Comparison of ENCODE assay signal across 29 mouse cellular contexts in the genomic region with DNA sequence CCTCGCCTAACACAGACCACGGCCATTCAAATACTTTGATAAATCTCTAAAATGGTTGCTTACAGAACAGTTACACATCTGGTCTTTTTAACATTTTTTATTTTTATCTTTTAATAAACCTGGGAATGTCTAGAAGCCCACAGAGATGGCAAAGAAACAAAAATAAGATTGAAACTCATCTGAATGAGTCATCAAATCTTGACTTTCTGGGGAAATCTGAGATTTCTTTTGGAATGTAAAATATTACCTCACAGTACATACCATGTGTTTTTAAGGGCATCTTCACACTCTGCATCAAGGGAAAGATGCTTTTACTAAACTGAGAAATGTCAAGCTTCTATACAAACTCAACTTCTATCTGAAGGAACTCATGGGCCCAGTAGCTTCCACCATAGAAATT. TPM values are rescaled to one million over a fixed set of nuclear protein-coding genes. Genes with fewer than 3 reads are reported as not detected.
DNase-seq lines count a peak whose midpoint lies in the region; ATAC-seq and TF ChIP-seq lines count a peak whose summit lies in the region.
"Had no signal": no experiment of that assay in that cellular context is flagged by ENCODE, and none has a peak within 500 bp of the region (broad histone marks: within the 10 kb centered on the region; RNA-seq: fewer than 3 reads in every experiment).

No protein-coding gene starts in this region.

- TF ChIP-seq CTCF in C2C12 (IDR thresholded peaks at IDR 0.05; ENCODE audit: control insufficient read depth, insufficient read depth, insufficient read length) = no peak
- no peak for TF ChIP-seq CTCF in embryonic fibroblast, embryonic 13.5 days (IDR thresholded peaks at IDR 0.05; ENCODE audit: borderline replicate concordance, insufficient read depth, low read length)

- ATAC-seq in frontal cortex, adult (ENCODE audit: low TSS enrichment) = peak; percentile 85
- ATAC-seq in cerebellum, adult (ENCODE audit: insufficient number of reproducible peaks, low FRiP score, low TSS enrichment) = no peak
- ATAC-seq: forebrain, embryonic 13.5 days; forebrain, postnatal 0 days; Patski had no signal

- H3K36me3 ChIP-seq in C2C12 (ENCODE audit: control insufficient read depth, insufficient read depth) = no peaks in the 10 kb centered on the region
- H3K36me3 ChIP-seq: embryonic facial prominence, embryonic 10.5 days; embryonic facial prominence, embryonic 13.5 days; forebrain, embryonic 10.5 days; heart, embryonic 10.5 days; heart, embryonic 13.5 days; hindbrain, embryonic 15.5 days had no signal

- H3K27ac ChIP-seq in embryonic fibroblast, embryonic 13.5 days (ENCODE audit: insufficient read depth, low read length) = peak overlapping the region; percentile 59
- H3K27ac ChIP-seq: embryonic facial prominence, embryonic 10.5 days; embryonic facial prominence, embryonic 13.5 days; forebrain, embryonic 10.5 days; forebrain, embryonic 13.5 days; heart, adult 2 months; heart, embryonic 10.5 days; heart, embryonic 13.5 days; hindbrain, embryonic 15.5 days had no signal

- no peak overlapping the region for H3K4me3 ChIP-seq in C2C12 (ENCODE audit: insufficient read depth, poor library complexity, severe bottlenecking)
- no peak overlapping the region for H3K4me3 ChIP-seq in embryonic fibroblast, embryonic 13.5 days (ENCODE audit: insufficient read depth, low read length)
- H3K4me3 ChIP-seq: embryonic facial prominence, embryonic 10.5 days; embryonic facial prominence, embryonic 13.5 days; forebrain, embryonic 10.5 days; forebrain, embryonic 13.5 days; heart, adult 2 months; heart, embryonic 10.5 days; heart, embryonic 13.5 days; hindbrain, embryonic 15.5 days had no signal

- H3K4me1 ChIP-seq in embryonic fibroblast, embryonic 13.5 days (ENCODE audit: control insufficient read depth, insufficient read depth, low read length) = peaks cover 10% of the 10 kb centered on the region
- H3K4me1 ChIP-seq: embryonic facial prominence, embryonic 10.5 days; forebrain, embryonic 10.5 days; forebrain, embryonic 13.5 days; heart, embryonic 10.5 days; heart, embryonic 13.5 days; hindbrain, embryonic 15.5 days had no signal

- no peak for DNase-seq in frontal cortex, postnatal 14 days (ENCODE audit: low spot score in 2 of 2)
- DNase-seq in layer of hippocampus, postnatal 10 days (ENCODE audit: low spot score in 2 of 2) = no peak
- DNase-seq: adrenal gland, postnatal 10 days; adrenal gland, postnatal 36 days; cerebellum, adult 11-12 months; cerebellum, adult 8-10 months; cerebellum, postnatal 10 days; cerebellum, postnatal 36 days; embryo, embryonic 11 days; forebrain, postnatal 0 days; gastrocnemius, postnatal 10 days; gastrocnemius, postnatal 36 days; heart, adult 2 months; heart, postnatal 14 days; heart, postnatal 4 days; kidney, adult 18-20 months had no signal

- no peaks in the 10 kb centered on the region for H3K79me2 ChIP-seq in C2C12 (ENCODE audit: control insufficient read depth, insufficient read depth)

- no peak for TF ChIP-seq POLR2A in embryonic fibroblast, embryonic 13.5 days (IDR thresholded peaks at IDR 0.05; ENCODE audit: low read depth, low read length)

- H3K27me3 ChIP-seq in C2C12 (ENCODE audit: control insufficient read depth, insufficient read depth, insufficient read length) = no peaks in the 10 kb centered on the region
- H3K27me3 ChIP-seq: embryonic facial prominence, embryonic 13.5 days; forebrain, embryonic 13.5 days; heart, embryonic 13.5 days; hindbrain, embryonic 15.5 days; Patski had no signal

- no peak overlapping the region for H3ac ChIP-seq in C2C12 (ENCODE audit: control insufficient read depth, insufficient read length, low read depth)

- no peaks in the 10 kb centered on the region for H3K79me3 ChIP-seq in C2C12 (ENCODE audit: low read depth)

TF ChIP-seq in C2C12, 6 proteins besides CTCF, POLR2A, EP300 and RAD21:
- TF ChIP-seq CEBPB (IDR thresholded peaks at IDR 0.05; ENCODE audit: low read depth) = peak; percentile 27
- TF ChIP-seq FOSL1 (IDR thresholded peaks at IDR 0.05; ENCODE audit: insufficient read depth, low read length, poor library complexity, severe bottlenecking) = no peak

RNA-seq across cellular contexts. Expression of gene Rassf6, which starts 19.1 kb away (rescaled TPM):
- 0.12 TPM for polyA plus RNA-seq in C2C12 (2012; fragmentation: generic; extraction: Trizol)
- polyA plus RNA-seq in embryonic fibroblast, embryonic 13.5 days (2011; ENCODE audit: insufficient read length, low read depth, missing spikeins) = 4.6 and 6.7 TPM in 2 replicates
- 1 to 10 TPM; 1.0 to 1.8 TPM for total RNA-seq in layer of hippocampus, postnatal 10 days (2021)
- total RNA-seq: gastrocnemius, adult 18-20 months; gastrocnemius, postnatal 10 days; gastrocnemius, postnatal 36 days; heart, adult 2 months; heart, postnatal 14 days had no signal
- polyA plus RNA-seq: forebrain, embryonic 13.5 days had no signal
